23 mouse cellular contexts compared by ENCODE assay signal in genomic region chr3:33874456-33875286, GRCm38 (mm10). TPM values are rescaled to one million over a fixed set of nuclear protein-coding genes. Genes with fewer than 3 reads are reported as not detected.
DNase-seq lines count a peak whose midpoint lies in the region; ATAC-seq and TF ChIP-seq lines count a peak whose summit lies in the region.
"Had no signal": no experiment of that assay in that cellular context is flagged by ENCODE, and none has a peak within 500 bp of the region (broad histone marks: within the 10 kb centered on the region; RNA-seq: fewer than 3 reads in every experiment).

No protein-coding gene starts in this region.

- no peaks in the 10 kb centered on the region for H3K4me1 ChIP-seq in intestine, embryonic 16.5 days (ENCODE audit: control insufficient read depth, insufficient read depth, low read length)
- no peaks in the 10 kb centered on the region for H3K4me1 ChIP-seq in intestine, embryonic 15.5 days (replicated peaks)
- peaks cover 62% of the 10 kb centered on the region for H3K4me1 ChIP-seq in G1E (ENCODE audit: insufficient read depth, low read depth, low read length)
- H3K4me1 ChIP-seq in stomach, embryonic 14.5 days (ENCODE audit: control insufficient read depth, insufficient read depth, low read length): no peaks in the 10 kb centered on the region
- H3K4me1 ChIP-seq in stomach, postnatal 0 days (replicated peaks; ENCODE audit: control insufficient read depth, insufficient read depth): no peaks in the 10 kb centered on the region

- no peak overlapping the region for H3K4me2 ChIP-seq in intestine, embryonic 16.5 days (ENCODE audit: low read depth, low read length)
- no peak overlapping the region for H3K4me2 ChIP-seq in intestine, embryonic 15.5 days (replicated peaks)
- no peak overlapping the region for H3K4me2 ChIP-seq in stomach, embryonic 14.5 days (replicated peaks; ENCODE audit: low read depth, low read length)
- H3K4me2 ChIP-seq in stomach, postnatal 0 days (replicated peaks; ENCODE audit: low read depth): no peak overlapping the region
- H3K4me2 ChIP-seq: embryonic facial prominence, embryonic 12.5 days; forebrain, embryonic 13.5 days; forebrain, embryonic 15.5 days had no signal

- H3K27me3 ChIP-seq in intestine, embryonic 16.5 days (replicated peaks; ENCODE audit: control insufficient read depth, insufficient read depth, low read length): no peaks in the 10 kb centered on the region; the same call in 1 of the 2 replicates
- no peaks in the 10 kb centered on the region for H3K27me3 ChIP-seq in intestine, embryonic 15.5 days (replicated peaks)
- H3K27me3 ChIP-seq in G1E (ENCODE audit: insufficient read depth, low read length): no peaks in the 10 kb centered on the region
- no peaks in the 10 kb centered on the region for H3K27me3 ChIP-seq in stomach, embryonic 14.5 days (ENCODE audit: control insufficient read depth, insufficient read depth, low read length)
- no peaks in the 10 kb centered on the region for H3K27me3 ChIP-seq in stomach, postnatal 0 days (ENCODE audit: control insufficient read depth, insufficient read depth, low read length)
- H3K27me3 ChIP-seq: embryonic facial prominence, embryonic 12.5 days; forebrain, embryonic 13.5 days; forebrain, embryonic 15.5 days had no signal

- DNase-seq in G1E (ENCODE audit: low spot score): peak; percentile 53
- DNase-seq in stomach, postnatal 0 days (ENCODE audit: low spot score): peak; percentile 19
- DNase-seq in right cerebral cortex, adult 2 months (ENCODE audit: low spot score in 2 of 2): no peak
- no peak for DNase-seq in ovary, adult 18-20 months (ENCODE audit: low spot score)
- DNase-seq: adrenal gland, adult 8-10 months; adrenal gland, postnatal 14 days; adrenal gland, postnatal 36 days; cerebellum, adult 11-12 months; cerebellum, adult 2 months; cerebellum, adult 9-10 months; cerebellum, postnatal 10 days; cerebellum, postnatal 25 days; forebrain, postnatal 0 days had no signal

- no peak overlapping the region for H3K9ac ChIP-seq in intestine, embryonic 16.5 days (ENCODE audit: low read depth, low read length)
- no peak overlapping the region for H3K9ac ChIP-seq in intestine, embryonic 15.5 days
- H3K9ac ChIP-seq in stomach, embryonic 14.5 days (replicated peaks; ENCODE audit: low read depth, low read length): no peak overlapping the region
- no peak overlapping the region for H3K9ac ChIP-seq in stomach, postnatal 0 days (ENCODE audit: low read length)
- H3K9ac ChIP-seq: embryonic facial prominence, embryonic 12.5 days; forebrain, embryonic 13.5 days; forebrain, embryonic 15.5 days; forebrain, postnatal 0 days had no signal

- TF ChIP-seq EP300 in stomach, postnatal 0 days (optimal IDR thresholded peaks at IDR 0.05): no peak

- 0 out of 2 replicates have a peak, but pooled peaks have one; percentile 26 for ATAC-seq in intestine, embryonic 16.5 days
- ATAC-seq in intestine, embryonic 15.5 days: no peak
- ATAC-seq in G1E (ENCODE audit: extremely low read depth, insufficient number of reproducible peaks, low FRiP score, poor library complexity, severe bottlenecking): peak; percentile 82
- ATAC-seq in stomach, embryonic 14.5 days (ENCODE audit: insufficient number of reproducible peaks, insufficient read depth, low FRiP score, low read depth): 0 out of 2 replicates have a peak, but pooled peaks have one; percentile 58
- 0 out of 2 replicates have a peak, but pooled peaks have one; percentile 42 for ATAC-seq in stomach, postnatal 0 days (ENCODE audit: low FRiP score, low TSS enrichment)
- ATAC-seq in inflammation-experienced regulatory T-cells, adult 6 months: no peak
- ATAC-seq: activated CD4-positive, CD25-positive, alpha-beta regulatory T cell, adult 4 months; forebrain, embryonic 13.5 days; forebrain, embryonic 15.5 days; forebrain, postnatal 0 days; Patski had no signal

- H3K27ac ChIP-seq in intestine, embryonic 16.5 days (ENCODE audit: low read length): no peak overlapping the region
- no peak overlapping the region for H3K27ac ChIP-seq in intestine, embryonic 15.5 days
- no peak overlapping the region for H3K27ac ChIP-seq in stomach, embryonic 14.5 days (ENCODE audit: low read length)
- H3K27ac ChIP-seq in stomach, postnatal 0 days (replicated peaks): no peak overlapping the region
- H3K27ac ChIP-seq: embryonic facial prominence, embryonic 10.5 days; embryonic facial prominence, embryonic 12.5 days; forebrain, embryonic 13.5 days; forebrain, embryonic 15.5 days had no signal

- 55% methylated on average over 12 of the region's 12 CpGs for WGBS in intestine, embryonic 16.5 days
- WGBS in intestine, embryonic 15.5 days: 54% methylated on average over 12 of the region's 12 CpGs
- 54% methylated on average over 12 of the region's 12 CpGs for WGBS in stomach, embryonic 14.5 days
- 38% methylated on average over 12 of the region's 12 CpGs for WGBS in stomach, postnatal 0 days

- H3K4me3 ChIP-seq in intestine, embryonic 16.5 days (ENCODE audit: low read length): no peak overlapping the region
- no peak overlapping the region for H3K4me3 ChIP-seq in intestine, embryonic 15.5 days (replicated peaks)
- peak overlapping the region; percentile 66 for H3K4me3 ChIP-seq in G1E (ENCODE audit: low read depth, low read length)
- H3K4me3 ChIP-seq in stomach, embryonic 14.5 days (ENCODE audit: low read depth, low read length): no peak overlapping the region
- H3K4me3 ChIP-seq in stomach, postnatal 0 days (ENCODE audit: low read depth, low read length): no peak overlapping the region
- H3K4me3 ChIP-seq: embryonic facial prominence, embryonic 10.5 days; embryonic facial prominence, embryonic 12.5 days; forebrain, embryonic 13.5 days; forebrain, embryonic 15.5 days had no signal

- no peaks in the 10 kb centered on the region for H3K36me3 ChIP-seq in intestine, embryonic 16.5 days (ENCODE audit: control insufficient read depth, insufficient read depth, low read length)
- H3K36me3 ChIP-seq in intestine, embryonic 15.5 days: no peaks in the 10 kb centered on the region
- H3K36me3 ChIP-seq in G1E (replicated peaks): peaks cover 7% of the 10 kb centered on the region
- H3K36me3 ChIP-seq in stomach, embryonic 14.5 days (ENCODE audit: control insufficient read depth, insufficient read depth, low read length): no peaks in the 10 kb centered on the region
- no peaks in the 10 kb centered on the region for H3K36me3 ChIP-seq in stomach, postnatal 0 days (ENCODE audit: control insufficient read depth, insufficient read depth, low read length)
- H3K36me3 ChIP-seq: embryonic facial prominence, embryonic 10.5 days; embryonic facial prominence, embryonic 12.5 days; forebrain, embryonic 15.5 days had no signal

- TF ChIP-seq CTCF in G1E (IDR thresholded peaks at IDR 0.05; ENCODE audit: low read depth, low read length): no peak
- TF ChIP-seq CTCF in stomach, postnatal 0 days (IDR thresholded peaks at IDR 0.05; ENCODE audit: low read depth): no peak

- H3K9me3 ChIP-seq in intestine, embryonic 16.5 days (ENCODE audit: control insufficient read depth, low read length): no peaks in the 10 kb centered on the region
- H3K9me3 ChIP-seq in intestine, embryonic 15.5 days: no peaks in the 10 kb centered on the region
- no peaks in the 10 kb centered on the region for H3K9me3 ChIP-seq in G1E (replicated peaks)
- H3K9me3 ChIP-seq in stomach, embryonic 14.5 days (ENCODE audit: control insufficient read depth, low read depth, low read length): no peaks in the 10 kb centered on the region
- H3K9me3 ChIP-seq in stomach, postnatal 0 days (ENCODE audit: control insufficient read depth, low read length): no peaks in the 10 kb centered on the region
- H3K9me3 ChIP-seq: embryonic facial prominence, embryonic 10.5 days; embryonic facial prominence, embryonic 12.5 days; forebrain, embryonic 13.5 days; forebrain, embryonic 15.5 days had no signal

RNA-seq across cellular contexts. Expression of gene Ccdc39, which starts 30.6 kb away (rescaled TPM):
- 1.9 and 2.2 TPM in 2 replicates for polyA plus RNA-seq in intestine, embryonic 16.5 days (2015; fragmentation: Nextera tagmentation; extraction: Ambion mirVana)
- 1.7 and 1.8 TPM in 2 replicates for polyA plus RNA-seq in intestine, embryonic 15.5 days (2015; fragmentation: Nextera tagmentation; extraction: Ambion mirVana)
- total RNA-seq in G1E (2014; fragmentation: Nextera tagmentation) (8.2 and 13.7 TPM in 2 replicates), G1E (2017) (4.1 and 5.1 TPM in 2 replicates)
- 0.14 and 0.17 TPM in 2 replicates for polyA plus RNA-seq in G1E (2012)
- polyA plus RNA-seq in stomach, embryonic 14.5 days (2014; fragmentation: Nextera tagmentation; extraction: Ambion mirVana): 5.9 and 6.9 TPM in 2 replicates
- polyA plus RNA-seq in stomach, postnatal 0 days (2015; fragmentation: Nextera tagmentation; extraction: Ambion mirVana): 0.65 and 0.80 TPM in 2 replicates
- 1 to 10 TPM in 1 of 3 experiments, under 1 TPM in 2; 0.26 to 1.0 (median 0.39) TPM for polyA plus RNA-seq in inflammation-experienced regulatory T-cells, adult 6 months (2017; shearing (Covaris generic))

Comparison
In these comparisons a context has a peak if more than half of its experiments do, and no peak if none do; other contexts are left out.
1. ATAC-seq: peak in intestine, embryonic 16.5 days (single experiment), G1E (single experiment), stomach, embryonic 14.5 days (single experiment) and stomach, postnatal 0 days (single experiment); none in intestine, embryonic 15.5 days (single experiment) and inflammation-experienced regulatory T-cells, adult 6 months (single experiment).
2. DNase-seq: peak in G1E (single experiment) and stomach, postnatal 0 days (single experiment); none in right cerebral cortex, adult 2 months (0 of 2) and ovary, adult 18-20 months (single experiment).